Mouse (Mus musculus) G1E (cell line): Measurements from ENCODE around the gene Hist1h2ah.

ENCODE experiments used
- CTCF ChIP-seq: IDR thresholded peaks from 2 replicates; pipeline ENCODE4 v1.5.1; 2012; ENCODE audit warnings: low read depth, low read length, inconsistent platforms, mixed read lengths
- GATA1 ChIP-seq: IDR thresholded peaks from 2 replicates; pipeline ENCODE4 v1.6.1; 2012; ENCODE audit warnings: borderline replicate concordance, low read length, inconsistent platforms, mixed read lengths
- GATA2 ChIP-seq: IDR thresholded peaks from 2 replicates; pipeline ENCODE4 v1.6.1; 2012; ENCODE audit warnings: low read depth, low read length, inconsistent platforms, borderline replicate concordance
- POLR2AphosphoS5 ChIP-seq: IDR thresholded peaks from 2 replicates; pipeline ENCODE4 v1.6.1; 2012; ENCODE audit warnings: low read depth, low read length, inconsistent platforms; ENCODE audit not compliant: insufficient replicate concordance
- TAL1 ChIP-seq: conservative IDR thresholded peaks from 2 replicates; pipeline ENCODE4 v1.6.1; 2012; ENCODE audit warnings: low read depth, low read length, inconsistent platforms, mixed read lengths

DNA sequence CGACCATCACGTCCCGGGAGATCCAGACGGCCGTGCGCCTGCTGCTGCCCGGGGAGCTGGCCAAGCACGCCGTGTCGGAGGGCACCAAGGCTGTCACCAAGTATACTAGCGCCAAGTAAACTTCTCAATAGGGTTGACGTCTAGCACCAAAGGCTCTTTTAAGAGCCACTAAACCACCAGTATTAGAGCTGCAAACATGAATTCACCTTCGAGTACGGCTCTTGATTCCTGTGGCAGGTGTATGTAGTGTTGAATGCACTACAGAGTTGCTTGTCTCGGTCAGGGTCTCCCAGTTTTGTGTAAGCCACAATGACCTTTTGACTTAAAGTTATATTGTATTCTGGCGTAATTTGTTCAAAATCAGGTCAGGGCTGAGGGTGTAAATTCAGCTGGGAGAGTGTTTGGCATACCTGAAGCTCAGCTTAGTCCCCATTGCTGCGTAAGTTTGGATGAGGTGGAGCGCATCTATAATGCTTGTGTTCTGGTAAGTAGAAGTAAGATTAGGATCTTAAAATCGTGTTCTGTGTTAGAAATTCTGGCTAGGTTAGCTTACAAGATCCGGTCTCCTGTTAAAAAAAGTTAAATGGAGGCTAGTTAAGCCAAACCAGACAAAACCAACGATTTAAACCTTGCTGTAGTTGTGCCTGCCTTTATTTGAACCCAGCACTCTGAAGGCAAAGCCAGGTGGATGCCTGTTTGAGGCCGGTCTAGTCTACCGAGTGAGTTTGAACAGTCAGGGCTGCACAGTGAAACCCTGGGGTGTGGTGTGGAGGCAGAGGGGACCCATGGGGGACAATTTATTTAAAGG lies 985 bp upstream of the Hist1h2ah start:
- TF ChIP-seq CTCF (no peak), GATA1 (no peak), TAL1 (no peak), POLR2AphosphoS5 (peak; percentile 96), GATA2 (no peak)
